Mouse (Mus musculus) cerebellum, adult 9-10 months (tissue): ENCODE data around the gene Coro1a.
"Not testable (repeated sequence)": the region's sequence is repeated elsewhere in the genome, so short reads cannot be mapped to it uniquely, and the experiment has no call there.

Experiments used
- DNase-seq: peaks from one replicate; pipeline ENCODE4 v3.0.0; 2022

The Coro1a gene

DNA sequence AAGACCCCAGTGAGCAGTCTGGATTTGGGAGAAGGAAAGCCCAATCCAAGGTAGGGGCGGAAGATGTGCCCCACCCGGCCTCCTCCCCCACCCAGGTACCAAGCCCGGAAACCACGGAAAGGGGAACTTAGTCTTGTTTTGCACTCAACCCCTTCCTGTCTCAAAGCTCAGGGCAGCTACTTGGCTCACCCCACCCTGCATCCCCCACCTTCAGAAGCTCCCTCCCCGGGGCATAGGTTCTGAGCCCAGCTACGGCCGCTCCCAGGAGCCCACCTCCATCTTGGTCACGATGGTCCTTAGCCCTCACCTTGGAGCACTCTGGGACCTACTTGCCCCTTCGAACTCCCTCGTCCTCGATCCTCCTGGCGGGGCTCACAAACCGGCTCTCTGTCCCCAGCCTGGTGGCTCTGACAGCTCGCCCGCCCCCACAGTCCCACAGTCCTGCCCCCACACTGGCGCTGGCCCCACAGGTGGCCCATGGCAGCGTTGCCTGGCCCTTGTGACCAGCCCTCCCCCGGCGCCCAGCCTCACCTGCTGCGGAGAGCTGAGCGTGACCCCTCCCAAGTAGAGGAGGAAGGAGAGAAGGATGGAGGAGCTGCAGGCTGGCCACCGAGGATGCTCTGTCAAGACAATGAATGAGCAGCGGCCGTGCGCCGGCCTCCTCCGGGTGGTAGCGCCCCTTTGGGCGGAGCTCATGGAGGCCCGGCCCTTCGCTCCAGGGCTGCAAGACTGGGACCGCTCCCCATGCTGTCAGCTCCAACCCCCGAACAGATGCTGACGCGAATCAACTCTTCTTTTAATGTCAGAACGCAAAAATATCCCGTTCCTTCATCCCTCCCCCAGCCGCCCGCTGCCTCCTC is 3.2 kb downstream of the Coro1a start:
- peak; percentile 89 for DNase-seq

DNA sequence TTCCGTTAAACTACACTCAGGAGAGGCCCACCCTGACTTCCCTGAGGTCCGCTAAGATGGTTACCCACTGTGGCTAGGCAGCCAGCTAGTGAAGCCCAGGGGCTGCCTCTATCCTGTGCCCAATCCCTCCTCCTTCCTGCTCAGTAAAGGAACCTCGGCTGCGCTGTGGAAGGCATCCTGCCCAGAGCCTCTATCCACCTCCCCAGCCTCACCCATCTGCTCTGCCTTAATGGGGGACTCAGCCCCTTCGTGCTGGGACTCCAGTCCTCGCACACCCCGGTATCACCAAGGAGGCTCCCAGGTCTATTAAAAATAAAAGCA is 3.9 kb downstream of the Coro1a start:
- no peak for DNase-seq

DNA sequence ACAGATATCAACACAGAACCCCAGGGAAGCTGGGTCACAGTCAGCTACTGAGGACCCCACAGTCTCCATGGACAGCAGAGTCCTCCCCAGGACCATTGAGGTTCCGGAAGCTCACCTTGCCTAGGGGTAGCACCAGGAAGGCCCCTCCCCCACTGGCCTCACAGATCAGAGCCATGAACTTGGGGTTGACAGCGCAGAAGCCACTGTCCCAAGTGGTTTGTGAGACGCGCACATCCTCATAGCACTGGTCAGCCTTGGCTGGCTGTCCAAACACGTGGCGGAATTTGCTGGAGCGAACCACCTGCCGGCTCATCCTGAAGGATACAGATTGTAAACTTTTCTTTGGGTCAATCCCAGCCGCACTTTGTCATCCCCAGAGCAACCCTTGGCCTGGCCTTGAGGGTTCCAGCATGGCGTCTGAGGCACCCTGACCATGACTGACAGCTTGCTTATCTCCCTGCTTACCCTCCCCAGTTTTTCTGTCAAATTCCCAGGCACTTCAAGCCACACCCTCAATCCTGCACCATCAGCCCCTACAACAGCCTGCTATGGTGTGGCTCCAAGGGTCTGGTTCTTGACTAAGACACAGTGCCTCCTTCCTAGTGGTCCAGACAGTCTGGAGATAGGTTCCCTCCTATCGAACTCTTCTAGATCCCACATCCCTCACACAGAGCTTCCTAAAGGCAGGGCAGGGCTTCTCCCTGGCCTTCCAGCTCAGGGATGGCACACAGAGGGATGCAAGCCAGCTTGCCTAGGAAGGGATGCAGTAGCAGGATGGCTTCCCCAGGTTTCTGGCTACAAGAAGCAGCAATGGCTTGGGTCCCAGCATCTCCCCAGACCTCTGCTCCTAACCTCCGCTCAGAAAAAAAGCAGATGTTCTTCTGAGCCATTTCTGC is 4.5 kb downstream of the Coro1a start:
- peak; percentile 73 for DNase-seq

DNA sequence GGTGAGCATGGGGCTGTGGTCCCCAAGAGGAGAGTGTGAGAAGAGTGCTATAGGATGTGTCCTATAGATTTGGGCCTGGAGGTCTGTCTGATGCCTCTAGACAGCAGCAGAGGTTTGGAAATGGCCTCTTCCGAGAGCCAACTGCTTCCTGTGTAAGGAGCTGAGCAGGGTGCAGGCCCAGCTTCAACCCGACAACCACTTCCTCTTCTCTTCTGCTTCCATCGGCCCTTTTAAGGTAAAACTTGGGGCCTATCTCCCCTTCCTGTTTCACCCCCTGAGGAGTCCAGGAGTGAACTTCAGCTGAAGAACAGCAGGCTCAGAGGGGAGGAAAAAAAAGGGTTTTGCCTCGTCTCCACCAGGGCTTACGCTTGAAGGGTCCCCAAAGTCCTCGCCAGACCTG is 5.2 kb downstream of the Coro1a start:
- no peak for DNase-seq

DNA sequence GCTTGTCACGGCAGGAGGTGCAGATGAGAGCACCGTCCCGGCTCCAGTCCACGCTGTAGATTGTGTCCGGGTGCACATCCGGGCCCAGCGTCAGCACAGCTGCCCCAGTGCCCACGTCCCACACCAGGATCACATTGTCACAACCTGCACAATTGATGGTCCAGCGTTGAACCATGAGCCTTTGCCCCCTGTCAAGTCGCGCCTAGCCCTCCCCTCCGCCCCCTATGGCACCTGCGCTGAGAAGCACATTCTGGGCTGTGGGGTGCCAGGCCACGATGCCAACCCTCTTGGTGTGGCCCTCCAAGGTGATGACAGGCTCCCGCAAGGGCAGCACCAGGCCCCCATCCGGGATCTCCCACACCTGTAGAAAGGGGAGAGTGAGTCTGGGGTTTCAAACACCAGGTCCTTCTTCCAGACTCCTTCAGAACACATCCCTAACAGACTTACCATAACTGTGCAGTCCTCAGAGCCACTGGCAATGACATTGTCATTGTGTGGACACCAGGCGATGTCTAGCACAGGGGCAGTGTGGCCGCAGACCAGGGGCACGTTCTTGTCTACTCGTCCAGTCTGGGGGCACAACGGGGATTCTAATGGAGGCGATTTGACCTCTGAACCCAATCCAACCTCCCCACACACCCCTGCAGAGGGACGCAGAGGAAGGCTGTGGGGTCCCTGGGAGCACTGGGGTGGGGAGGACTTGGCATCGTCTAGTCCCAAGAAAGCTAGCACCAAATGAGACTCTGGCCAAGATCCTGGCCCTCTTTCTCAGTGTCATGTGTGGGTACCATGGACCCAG is 5.8 kb downstream of the Coro1a start:
- DNase-seq: peak; percentile 53

DNA sequence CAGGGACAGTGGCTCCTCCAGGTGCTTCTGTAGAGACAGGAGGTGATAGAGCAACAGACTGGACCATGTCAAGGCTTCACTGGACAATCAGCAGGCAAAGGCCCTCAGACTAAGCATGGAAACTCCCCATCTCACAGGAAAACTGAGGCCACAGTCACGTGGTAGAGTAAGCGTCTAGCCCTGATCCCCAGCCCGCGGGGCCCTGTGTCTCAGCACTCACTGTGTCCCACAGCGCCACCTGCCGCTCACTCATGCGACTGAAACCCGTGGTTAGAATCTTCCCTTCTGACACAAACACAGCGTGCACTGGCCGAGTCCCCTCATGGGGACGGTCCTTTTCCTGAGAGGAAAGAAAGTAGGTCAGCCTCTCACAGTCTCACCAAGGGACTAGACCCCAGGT is 6.5 kb downstream of the Coro1a start:
- peak; percentile 94 for DNase-seq

DNA sequence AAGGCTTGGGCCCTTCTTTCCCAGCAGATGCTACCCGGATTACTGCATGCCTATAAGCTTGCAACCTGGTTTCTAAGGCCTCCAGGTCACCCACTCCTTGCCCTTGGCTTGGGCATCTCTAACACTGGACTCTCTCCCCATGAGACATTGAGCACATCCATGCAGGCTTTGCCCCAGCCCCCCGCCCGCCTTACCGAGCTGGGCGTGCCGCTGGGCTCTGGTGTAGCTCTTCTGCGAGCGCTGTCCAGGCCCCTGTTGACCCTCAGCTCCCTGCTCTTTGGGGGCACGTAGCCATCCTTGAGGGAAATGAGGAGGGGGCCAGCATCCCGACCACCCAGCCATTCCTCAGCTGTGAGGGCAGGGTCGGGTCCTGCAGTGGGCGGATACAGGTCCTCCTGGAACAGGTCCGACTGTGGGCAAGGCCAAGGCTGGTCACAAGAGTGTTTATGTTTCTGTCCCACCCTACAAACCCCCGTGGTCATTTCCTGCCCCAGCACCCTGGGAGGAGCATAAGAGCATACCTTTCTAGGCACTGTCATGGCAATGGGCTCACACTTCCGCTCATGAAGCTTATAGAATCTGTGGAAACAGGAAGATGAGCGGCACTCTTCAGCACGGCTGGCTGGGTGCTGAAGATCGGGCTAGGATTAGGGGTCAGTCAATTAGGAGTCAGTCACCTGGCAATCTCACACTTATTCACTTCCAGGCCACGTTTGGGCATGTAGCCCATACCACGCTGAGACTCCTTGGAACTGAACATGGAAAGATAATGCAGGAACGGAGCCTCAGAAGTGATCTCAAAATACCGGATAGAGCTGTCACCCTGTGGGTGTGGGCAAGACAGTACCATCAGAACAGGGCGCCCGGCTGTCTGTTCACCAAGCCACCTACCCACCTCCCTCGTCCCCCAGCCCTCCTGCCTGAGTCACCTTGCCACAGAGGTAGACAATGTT is 7.2 kb downstream of the Coro1a start:
- DNase-seq: peak; percentile 63

DNA sequence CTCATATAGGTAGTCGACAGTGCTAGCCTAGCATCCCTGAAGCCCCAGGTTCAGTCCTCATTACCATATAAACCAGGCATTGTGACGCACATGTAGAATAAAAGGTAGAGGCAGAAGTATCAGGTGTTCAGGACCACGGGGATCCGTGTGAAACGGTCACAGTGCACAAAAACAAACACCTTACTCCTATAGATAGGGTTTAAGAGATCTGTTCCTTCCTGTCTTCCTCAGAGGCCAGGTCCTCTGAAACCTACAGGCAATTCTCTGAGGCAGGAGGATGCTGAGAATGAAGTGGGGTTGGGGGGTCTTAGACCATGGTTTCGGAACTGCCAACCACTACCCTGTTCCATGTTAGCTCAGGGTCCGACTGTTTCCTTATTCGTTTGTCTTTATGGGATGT is 9.7 kb downstream of the Coro1a start:
- DNase-seq: no peak

DNA sequence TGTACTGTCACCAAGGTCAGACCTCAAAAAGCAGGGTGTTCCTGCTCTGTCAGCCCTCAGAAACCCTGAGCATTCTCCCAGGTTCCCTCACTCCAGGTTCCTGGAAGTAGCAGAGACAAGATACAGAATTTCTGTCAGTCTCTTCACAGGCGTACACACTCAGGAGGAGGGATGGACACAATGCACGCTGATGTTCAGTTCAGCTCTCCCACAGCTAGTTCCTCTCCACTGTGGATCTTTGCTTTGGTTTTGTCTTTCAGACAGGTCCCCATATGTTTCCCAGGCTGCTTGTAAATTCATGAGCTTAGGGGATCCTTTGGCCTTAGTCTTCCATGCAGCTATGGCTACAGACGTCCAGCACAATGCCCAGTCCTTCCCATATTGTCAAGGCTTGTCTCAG is 10.7 kb downstream of the Coro1a start:
- DNase-seq: peak; percentile 20

DNA sequence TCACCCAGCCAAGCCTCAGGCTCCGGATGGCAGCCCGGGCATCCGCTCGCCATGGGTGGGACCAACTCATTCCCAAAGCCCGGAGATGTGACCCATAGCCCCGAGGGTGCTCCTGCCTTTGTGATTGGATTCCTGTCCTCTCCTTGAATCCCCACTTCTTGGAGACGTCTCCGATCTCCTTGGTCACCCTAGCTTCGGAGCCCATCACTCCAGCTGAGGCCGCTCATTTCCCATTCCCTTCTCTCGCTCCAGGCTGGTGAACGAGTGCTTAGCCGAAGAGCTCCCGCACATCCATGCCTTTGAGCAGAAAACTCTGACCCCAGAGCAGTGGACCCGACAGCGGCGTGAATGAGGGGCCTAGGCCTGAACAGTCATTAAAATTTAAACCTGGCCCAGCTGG is 11.3 kb downstream of the Coro1a start:
- DNase-seq: no peak

DNA sequence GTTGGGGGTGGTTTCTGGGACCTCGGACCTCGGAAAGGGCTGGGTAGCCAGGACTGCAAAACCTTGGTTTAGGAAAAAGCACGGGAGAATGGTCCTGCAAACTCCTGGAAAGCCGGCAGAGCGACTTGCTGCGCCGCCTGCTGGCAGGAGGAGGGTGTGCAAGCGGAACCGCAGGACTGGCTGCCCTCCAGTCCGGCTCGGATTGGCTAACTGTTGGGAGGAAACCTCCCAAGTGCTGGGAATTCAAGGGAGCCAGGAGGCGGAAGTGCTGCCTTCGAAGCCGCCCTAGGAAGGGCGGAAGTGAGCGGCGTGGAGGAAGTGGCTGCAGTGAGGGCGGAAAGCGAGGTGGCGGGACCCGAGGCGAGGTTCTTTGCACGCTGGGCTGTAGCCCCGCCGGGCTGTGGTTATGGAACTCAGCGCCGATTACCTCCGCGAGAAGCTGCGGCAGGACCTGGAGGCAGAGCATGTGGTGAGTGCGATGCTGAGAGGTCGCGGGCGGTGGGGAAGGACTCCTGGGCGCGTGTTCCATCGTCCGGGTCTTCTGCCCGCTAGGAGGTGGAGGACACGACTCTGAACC is 11.9 kb downstream of the Coro1a start, which contains the start of gene Slx1b:
Gene Slx1b, minus strand, starts transcription at position 154 of the 577 bp plus-strand sequence.
- peak; percentile 95 for DNase-seq

DNA sequence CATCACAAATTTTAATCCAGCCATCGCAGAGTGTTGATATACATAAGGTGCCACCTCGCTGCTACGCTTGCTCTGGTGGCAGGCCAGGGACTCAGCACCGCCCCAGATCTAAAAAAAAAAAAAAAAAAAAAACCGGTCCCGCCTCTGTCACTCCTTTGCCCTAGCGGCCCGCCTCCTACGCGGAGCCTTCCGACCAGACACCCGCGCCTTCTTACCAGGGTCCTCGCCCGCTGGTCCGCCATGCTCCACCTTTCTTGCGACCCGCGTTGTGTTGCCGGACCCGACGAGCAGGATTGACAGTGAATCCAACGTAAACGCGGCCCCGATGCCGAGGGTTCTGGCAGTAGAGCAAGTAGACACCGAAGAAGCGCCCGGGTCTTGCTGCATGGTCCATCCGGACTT is 12.4 kb downstream of the Coro1a start, which contains the start of gene Bola2:
Gene Bola2, plus strand, starts transcription at position 192 of the 402 bp plus-strand sequence.
- DNase-seq: no peak

DNA sequence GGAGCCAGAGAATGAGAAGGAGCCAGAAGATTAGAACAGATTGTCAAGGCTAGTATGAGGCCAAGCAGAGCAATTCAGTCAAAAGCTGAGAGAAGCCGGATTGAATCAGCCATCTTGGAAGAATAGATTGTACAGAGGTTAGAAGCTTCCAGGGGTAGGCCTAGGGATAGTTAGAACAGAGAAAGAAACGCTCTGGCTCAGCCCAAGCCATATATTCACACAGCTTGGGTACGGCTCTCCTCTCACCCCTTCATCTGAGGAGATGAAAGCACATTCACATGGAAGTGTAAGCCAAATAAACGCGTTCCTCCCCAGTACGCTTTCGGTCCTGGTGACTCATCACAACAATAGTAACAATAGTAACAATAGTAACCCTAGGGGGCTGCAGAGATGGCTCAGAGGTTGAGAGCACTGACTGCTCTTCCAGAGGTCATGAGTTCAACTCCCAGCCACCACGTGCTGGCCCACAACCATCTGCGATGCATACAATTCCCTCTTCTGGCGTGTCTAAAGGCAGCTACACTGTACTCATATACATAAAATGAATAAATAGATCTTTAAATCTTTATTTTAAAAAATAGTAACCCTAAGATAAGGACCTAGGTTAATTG is 13.0 kb downstream of the Coro1a start:
- peak; percentile 53 for DNase-seq

DNA sequence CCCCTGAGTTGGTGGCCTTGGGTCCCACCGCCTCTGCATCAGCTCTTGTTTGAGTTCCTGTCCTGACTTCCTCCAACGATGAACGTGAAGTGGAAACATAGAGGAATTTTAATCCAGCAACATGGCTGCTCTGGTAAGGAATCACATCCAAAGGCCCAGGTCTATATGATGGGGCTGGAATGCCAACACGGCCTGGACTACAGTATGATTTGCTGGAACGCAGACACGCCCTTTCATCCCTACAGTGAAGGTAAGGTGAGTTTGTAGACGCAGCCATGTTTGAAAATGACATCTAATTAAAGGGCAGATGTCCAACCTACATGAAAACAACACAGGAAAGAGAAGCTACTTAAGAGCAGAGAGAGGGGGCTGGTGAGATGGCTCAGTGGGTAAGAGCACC is 13.8 kb downstream of the Coro1a start:
- peak; percentile 43 for DNase-seq

DNA sequence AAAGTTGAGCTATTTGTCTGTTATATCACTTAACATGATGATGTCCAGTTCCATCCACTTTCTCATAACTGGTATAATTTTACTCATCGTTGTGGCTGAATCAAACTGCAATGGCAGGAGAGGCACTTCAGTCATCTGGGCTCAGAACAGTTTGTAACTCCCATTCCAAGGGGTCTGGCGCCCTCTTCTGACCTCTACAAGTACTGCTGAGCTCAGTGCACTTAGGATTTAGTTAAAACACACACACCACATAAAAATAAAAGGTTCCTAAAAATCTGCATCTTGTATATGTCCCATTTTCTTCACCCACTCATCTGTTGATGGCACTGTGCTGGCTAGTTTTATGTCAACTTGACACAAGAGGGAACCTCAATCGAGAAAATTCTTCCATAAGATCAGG is 14.3 kb downstream of the Coro1a start:
- peak; percentile 87 for DNase-seq

DNA sequence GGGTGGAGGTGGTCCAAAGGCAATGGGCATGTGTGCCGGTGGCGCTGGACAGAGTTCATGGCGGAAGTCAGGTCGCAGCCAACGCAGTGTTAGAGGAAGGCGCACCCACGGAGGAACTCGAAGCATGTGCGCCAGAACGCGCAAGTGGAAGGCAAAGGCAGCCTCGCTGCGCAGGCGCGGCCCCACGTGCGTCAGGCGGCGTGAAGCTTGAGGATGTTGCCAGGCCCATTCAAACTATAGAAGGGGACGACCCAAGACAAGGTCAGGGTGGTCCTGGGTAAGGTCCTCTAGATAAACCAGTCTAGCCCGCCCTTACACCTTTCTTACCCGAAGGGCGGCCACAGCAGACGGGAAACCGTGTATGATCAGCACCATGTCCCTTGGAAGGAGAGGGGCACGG is 15.2 kb downstream of the Coro1a start:
- peak; percentile 49 for DNase-seq

DNA sequence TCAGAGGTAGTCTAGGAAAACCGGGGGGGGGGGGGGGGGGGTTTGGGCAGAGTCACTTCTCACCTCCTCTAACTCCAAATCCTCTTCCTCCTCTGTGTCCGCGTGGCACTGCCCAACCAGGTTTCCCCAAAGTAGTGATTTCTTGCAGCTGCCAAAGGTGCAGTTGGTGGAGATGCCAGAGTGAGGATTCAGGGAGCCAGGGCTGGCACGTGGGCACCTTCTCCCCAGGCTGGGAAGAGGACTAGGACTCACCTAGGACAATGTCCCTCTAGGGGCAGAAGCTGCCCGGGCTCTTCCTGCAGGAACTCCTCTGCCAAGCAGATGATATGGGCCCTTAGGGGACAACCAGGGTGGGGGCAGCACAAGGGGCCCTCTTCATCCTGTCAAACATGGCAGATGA is 15.9 kb downstream of the Coro1a start:
- peak; percentile 25 for DNase-seq

DNA sequence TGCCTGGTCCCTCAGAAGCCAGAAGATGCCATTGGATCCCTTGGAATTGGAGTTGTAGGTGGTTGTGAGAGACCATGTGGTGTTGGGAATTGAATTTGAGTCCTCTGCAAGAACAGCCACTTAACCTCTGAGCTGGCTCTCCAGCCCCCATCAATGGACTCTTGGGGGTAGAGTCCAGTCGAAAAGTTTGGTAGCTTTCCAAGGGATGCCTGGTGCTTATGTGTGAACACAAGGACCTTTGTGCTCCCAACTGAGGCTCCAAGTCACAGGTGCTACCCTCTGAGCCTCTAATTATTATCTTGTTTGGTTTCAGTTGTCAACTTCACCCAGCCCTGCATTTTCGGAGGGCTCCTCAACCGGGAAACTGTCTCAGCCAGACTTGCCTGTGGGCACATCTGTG is 16.9 kb downstream of the Coro1a start:
- DNase-seq: peak; percentile 23

DNA sequence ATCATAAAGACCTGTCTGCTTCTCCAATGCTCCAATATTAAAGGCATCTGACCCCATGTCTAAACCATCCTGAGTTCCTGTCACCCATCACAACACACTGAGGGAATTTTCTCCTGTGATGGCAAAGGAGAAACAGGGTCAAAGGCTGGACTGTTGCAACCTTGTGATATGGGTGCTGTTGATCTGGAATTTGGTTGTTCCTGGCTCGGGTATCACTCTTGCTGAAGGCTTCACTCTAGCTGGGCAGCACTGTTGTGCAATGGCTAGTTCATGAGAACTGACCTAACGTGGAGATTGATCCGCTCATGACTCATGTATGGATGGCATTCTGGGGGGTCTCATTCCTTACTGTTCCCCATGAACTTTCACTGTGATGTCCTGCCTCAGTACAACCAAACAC is 18.6 kb downstream of the Coro1a start:
- DNase-seq: no peak

DNA sequence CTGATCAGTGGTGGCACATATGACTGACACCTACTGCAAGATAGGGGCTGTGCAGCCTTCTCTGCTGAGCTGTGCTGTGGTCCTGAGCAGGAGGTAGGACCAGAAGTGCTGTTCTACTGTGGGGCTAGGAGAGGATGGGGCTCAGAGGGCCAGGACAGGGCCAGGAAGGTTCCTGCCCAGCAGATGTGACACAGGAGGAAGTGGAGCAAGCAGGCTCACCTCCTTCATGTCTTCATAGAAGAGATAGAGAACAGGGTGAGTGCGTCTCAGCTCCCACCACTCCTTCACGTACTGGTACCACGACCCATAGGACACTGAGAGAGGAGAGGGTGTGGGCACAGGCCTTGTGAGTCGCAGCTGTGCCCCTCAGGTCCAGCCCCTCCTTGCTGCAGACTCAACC is 19.4 kb downstream of the Coro1a start:
- DNase-seq: not testable (repeated sequence)

DNA sequence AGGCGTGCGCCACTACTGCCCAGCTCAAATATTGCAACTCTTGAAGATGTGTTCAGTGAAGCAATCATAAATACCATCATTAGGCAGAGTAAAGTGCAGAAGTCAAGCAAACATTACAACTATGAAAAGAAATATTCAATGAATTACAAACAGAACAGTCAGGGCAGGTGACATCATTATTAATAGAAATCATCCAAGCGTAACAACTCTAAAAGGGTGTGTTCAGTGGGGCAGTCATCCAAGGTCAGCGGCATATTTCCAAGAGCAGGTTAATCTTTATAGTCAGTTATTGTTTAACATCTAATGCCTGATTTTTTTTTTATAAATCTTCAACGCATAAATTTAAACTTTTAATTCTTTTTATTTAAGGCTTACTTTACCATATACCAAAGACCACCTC is 26.4 kb downstream of the Coro1a start:
- DNase-seq: no peak
